Mouse (Mus musculus): Measurements from ENCODE around the gene Shc4. TPM values are rescaled to one million over a fixed set of nuclear protein-coding genes. Genes with fewer than 3 reads are reported as not detected.

Gene Shc4
- total RNA-seq (2021), result 1 to 10 TPM; 5.2 to 5.8 TPM

- intact Hi-C loops (cut with DNase I), result loop anchor here (5.0 kb wide), 1 partner anchor 47 kb away; no protein-coding TSS in a partner anchor
- peak in 1 of 2 experiments; percentile 39 for DNase-seq (ENCODE audit: extremely low spot score in 1 of 2, low spot score in 2 of 2)
Observed at GRCm38 (mm10) chr2:125724086-125724430, at the start of gene Shc4. Gene Shc4, minus strand, starts transcription at chr2:125724148.

DNA sequence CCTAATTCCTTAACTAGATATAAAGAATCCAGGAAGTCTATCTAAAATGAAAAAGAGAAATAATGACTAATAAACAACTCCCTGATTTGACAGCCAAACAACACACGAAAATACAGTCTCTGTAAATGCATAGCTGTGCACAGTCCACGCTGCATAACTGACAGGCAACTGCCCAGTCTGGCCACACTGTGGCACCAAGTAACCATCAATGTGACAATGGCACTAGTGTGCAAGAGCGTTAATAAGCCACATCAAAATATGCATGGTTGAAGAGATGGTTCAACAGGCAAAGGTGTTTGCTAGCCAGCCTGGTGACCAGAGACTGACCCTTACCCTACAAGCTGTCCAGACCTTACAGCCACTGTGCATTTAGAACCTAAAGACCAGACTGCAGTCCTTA, 41.1 kb upstream of the Shc4 start:
- intact Hi-C loops (cut with DNase I), result no loop called here
- no peak for DNase-seq (ENCODE audit: extremely low spot score in 1 of 2, low spot score in 2 of 2)

DNA sequence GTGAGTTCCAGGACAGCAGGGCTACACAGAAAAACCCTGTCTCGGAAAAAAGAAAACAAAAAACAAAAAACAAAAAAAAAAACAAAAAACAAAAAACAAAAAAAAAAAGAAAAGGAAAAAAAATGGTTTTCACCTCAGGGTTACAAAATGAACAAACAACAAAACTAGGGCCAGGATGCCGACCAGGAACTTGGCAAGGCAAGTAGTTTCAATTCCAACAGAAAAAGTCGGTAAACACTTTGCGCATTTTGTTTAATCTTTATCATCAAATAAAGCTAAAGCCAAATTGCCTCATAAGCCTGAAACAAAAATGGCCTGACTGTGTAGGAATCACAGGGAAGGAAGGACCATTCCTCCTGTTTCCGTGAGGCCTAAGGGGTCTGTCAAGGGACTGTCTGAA, 40.6 kb upstream of the Shc4 start:
- intact Hi-C loops (cut with DNase I), result loop anchor here (5.0 kb wide), 1 partner anchor 78 kb away; no protein-coding TSS in a partner anchor
- DNase-seq (ENCODE audit: extremely low spot score in 1 of 2, low spot score in 2 of 2), result no peak

- intact Hi-C loops (cut with DNase I), result no loop called here
- no peak for DNase-seq (ENCODE audit: extremely low spot score in 1 of 2, low spot score in 2 of 2)
Observed at GRCm38 (mm10) chr2:125749330-125749729, 25.4 kb upstream of the Shc4 start.

DNA sequence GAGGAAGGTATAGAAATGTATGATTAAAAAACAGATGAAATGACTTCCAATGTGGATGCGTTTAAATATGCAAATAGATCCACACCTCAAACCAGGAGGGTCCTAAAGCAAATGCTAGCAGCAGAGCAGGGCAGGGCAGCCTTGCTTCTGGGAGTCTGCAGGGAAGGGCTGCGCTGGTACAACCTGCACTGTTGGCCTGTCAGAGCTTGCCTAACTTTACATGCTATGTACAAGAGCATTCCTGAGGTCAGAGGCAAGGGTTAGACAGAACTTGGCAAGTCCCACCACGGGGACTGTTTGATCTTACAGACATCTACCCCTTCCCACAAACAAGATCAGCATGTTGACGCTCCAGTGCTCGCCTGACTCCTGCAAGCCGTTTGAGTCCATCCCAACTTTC, 15.4 kb upstream of the Shc4 start:
- intact Hi-C loops (cut with DNase I), result loop anchor here (10.0 kb wide), 1 partner anchor 475 kb away; no protein-coding TSS in a partner anchor

DNA sequence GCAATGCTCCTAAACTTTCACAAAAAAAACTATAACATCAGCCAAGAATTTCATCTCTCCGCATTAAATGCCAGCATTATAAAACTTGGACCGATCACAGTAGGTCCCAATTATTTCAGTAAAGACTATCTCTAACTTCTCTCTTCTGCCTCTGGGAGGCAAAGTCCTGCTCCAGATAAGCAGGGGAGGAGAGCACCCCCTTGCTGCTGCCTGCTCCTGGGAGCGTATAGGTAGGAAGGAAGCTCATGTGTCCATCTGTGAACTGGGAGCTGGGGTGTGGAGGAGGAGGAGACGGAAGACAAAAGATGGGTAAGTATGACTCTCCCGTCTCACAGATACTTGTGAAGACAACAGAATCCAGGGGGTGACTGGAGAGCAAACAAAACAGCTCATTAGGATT, 14.8 kb upstream of the Shc4 start:
- intact Hi-C loops (cut with DNase I), result loop anchor here (10.0 kb wide), 1 partner anchor 474 kb away; no protein-coding TSS in a partner anchor
- DNase-seq (ENCODE audit: extremely low spot score in 1 of 2, low spot score in 2 of 2), result no peak

More for the DNA sequence above, 15.4 kb upstream of the Shc4 start:
- no peak for DNase-seq (ENCODE audit: extremely low spot score in 1 of 2, low spot score in 2 of 2)

GRCm38 (mm10) chr2:125736025-125736343, 12.0 kb upstream of the Shc4 start:
- intact Hi-C loops (cut with DNase I), result loop anchor here (10.0 kb wide), 1 partner anchor 471 kb away; no protein-coding TSS in a partner anchor
- DNase-seq (ENCODE audit: extremely low spot score in 1 of 2, low spot score in 2 of 2), result no peak

DNA sequence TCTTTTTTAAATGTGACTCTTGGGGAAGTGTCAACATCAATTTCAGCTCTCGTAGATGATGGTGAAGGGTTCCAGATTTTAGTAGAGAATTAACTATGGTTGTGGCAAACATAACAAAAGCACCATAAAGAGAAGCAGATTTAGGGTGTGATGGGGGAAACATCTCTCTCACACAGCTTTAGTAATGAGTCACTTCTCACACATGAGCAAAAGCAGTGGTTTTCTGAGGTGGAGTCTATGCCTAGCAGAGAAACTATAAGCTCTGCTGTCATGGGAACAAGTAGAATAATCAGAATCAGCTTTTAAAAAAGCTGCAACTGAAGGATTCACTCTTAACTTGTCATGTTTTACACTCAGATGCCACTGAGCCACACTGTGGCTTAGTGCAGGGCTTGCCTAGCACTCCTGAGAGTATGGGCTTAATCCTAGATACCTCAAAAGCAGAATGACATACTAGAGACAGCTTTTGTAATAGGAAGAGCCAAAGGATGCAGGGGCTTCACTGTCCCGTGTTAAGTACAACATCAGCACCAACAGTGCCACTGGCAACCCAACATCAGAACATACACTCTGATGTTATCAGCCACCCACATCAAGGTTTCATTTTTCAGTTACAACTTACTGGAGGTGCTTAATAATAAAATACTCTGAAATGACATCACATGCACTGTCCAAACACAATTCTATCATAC, 11.5 kb upstream of the Shc4 start:
- no peak for DNase-seq (ENCODE audit: extremely low spot score in 1 of 2, low spot score in 2 of 2)
- intact Hi-C loops (cut with DNase I), result loop anchor here (10.0 kb wide), 1 partner anchor 471 kb away; no protein-coding TSS in a partner anchor

- intact Hi-C loops (cut with DNase I), result loop anchor here (10.0 kb wide), 1 partner anchor 470 kb away; no protein-coding TSS in a partner anchor
- no peak for DNase-seq (ENCODE audit: extremely low spot score in 1 of 2, low spot score in 2 of 2)
Observed at GRCm38 (mm10) chr2:125734741-125735140, 10.8 kb upstream of the Shc4 start.

DNA sequence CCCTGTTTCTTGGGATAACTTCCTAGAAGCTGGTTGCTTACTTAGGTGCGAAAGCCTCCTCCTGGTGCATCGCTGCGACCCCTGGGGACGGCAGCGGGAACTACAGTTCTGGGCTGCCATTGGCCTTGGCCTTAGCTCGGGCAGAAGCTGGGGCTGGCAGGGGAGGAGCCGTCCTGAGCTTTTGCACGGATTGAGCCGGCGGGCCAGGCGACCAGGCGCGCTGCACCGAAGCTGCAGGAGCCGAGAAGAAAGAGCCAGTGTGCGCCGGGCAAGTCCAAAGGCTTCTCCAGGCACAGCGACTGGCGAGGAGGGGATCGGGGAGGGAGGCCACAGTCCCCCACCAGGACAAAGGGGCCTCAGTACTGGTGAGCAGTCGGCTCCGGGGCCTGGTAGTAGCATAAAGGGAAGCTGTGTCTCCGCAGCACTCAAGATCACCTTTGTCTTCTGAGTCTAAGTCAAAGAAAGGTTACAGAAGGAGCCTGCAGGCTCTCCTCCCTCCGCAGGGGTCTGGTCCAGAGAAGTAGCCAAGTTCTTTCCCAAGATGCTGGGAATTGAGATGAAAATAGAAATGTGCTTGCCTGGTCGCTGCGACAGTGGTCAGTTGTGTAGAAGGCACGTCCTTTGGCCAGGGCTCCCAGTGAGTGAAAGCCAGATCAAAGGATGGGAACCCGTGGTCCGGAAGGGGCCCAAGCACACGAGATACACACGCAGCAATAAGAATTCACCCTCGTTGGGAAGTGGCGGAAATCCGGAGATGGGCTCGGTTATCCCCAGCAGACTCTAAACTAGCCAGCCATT, 8.0 kb upstream of the Shc4 start:
- peak; percentile 90 to 94 for DNase-seq (ENCODE audit: extremely low spot score in 1 of 2, low spot score in 2 of 2)
- intact Hi-C loops (cut with DNase I), result loop anchor here (2.0 to 10.0 kb wide), 2 partner anchors 71 to 467 kb away; no protein-coding TSS in a partner anchor

- intact Hi-C loops (cut with DNase I), result loop anchor here (5.0 kb wide), 1 partner anchor 47 kb away; no protein-coding TSS in a partner anchor
- DNase-seq (ENCODE audit: extremely low spot score in 1 of 2, low spot score in 2 of 2), result no peak
Observed at GRCm38 (mm10) chr2:125724546-125725114, 682 bp upstream of the Shc4 start.

DNA sequence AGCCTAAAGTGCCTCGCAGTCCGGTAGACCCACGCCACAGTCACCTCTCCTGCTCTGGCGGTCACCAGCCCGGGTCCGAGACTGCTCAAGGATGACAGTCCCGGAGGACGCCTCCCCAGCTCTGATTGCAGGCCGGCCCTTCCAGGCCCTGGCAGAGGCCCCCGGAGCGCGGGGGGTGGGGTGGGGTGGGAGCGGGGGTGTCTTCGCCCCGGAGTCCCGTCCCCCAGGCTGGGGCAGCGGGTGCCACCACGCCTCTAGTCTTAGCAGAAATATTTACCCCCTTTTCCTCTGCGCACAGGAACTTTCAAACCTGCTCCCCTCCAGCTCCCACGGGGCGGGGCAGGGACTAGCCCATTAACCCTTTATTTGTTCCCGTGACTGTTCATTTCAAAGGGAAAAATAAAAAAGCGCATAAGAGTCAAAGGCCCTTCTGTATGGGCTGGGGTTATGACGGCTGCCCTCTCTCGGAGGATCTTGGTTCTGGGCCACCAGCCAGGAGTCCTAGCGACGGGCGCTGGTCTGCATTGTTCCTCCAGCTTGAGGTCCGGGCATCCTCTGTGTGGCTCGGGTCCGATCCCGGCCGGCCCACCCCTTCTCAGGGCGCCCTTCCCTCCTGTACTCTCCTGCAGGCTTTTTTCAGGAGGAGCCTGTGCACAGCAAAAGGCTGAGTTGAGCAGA, 401 bp downstream of the Shc4 start:
- intact Hi-C loops (cut with DNase I), result loop anchor here (5.0 kb wide), 1 partner anchor 46 kb away; no protein-coding TSS in a partner anchor
- DNase-seq (ENCODE audit: extremely low spot score in 1 of 2, low spot score in 2 of 2), result peak in 1 of 2 experiments; percentile 74

- intact Hi-C loops (cut with DNase I), result loop anchor here (5.0 kb wide), 1 partner anchor 46 kb away; no protein-coding TSS in a partner anchor
- no peak for DNase-seq (ENCODE audit: extremely low spot score in 1 of 2, low spot score in 2 of 2)
Observed at GRCm38 (mm10) chr2:125723086-125723407, 901 bp downstream of the Shc4 start.

- DNase-seq (ENCODE audit: extremely low spot score in 1 of 2, low spot score in 2 of 2), result no peak
- intact Hi-C loops (cut with DNase I), result no loop called here
Observed at GRCm38 (mm10) chr2:125716599-125716998, 7.3 kb downstream of the Shc4 start.

GRCm38 (mm10) chr2:125706510-125706921, 17.4 kb downstream of the Shc4 start:
- intact Hi-C loops (cut with DNase I), result no loop called here
- no peak for DNase-seq (ENCODE audit: extremely low spot score in 1 of 2, low spot score in 2 of 2)

GRCm38 (mm10) chr2:125704907-125705631, 18.9 kb downstream of the Shc4 start:
- no peak for DNase-seq (ENCODE audit: extremely low spot score in 1 of 2, low spot score in 2 of 2)
- intact Hi-C loops (cut with DNase I), result no loop called here

- intact Hi-C loops (cut with DNase I), result no loop called here
- no peak for DNase-seq (ENCODE audit: extremely low spot score in 1 of 2, low spot score in 2 of 2)
Observed at GRCm38 (mm10) chr2:125702851-125703250, 21.1 kb downstream of the Shc4 start.

- no peak for DNase-seq (ENCODE audit: extremely low spot score in 1 of 2, low spot score in 2 of 2)
- intact Hi-C loops (cut with DNase I), result no loop called here
Observed at GRCm38 (mm10) chr2:125701606-125702005, 22.3 kb downstream of the Shc4 start.
